Mouse (Mus musculus) layer of hippocampus, postnatal 14 days (tissue): ENCODE results near the gene Krt80. TPM values are rescaled to one million over a fixed set of nuclear protein-coding genes. Genes with fewer than 3 reads are reported as not detected.
A peak's percentile ranks its signal among the peaks of the same experiment; 100 is the strongest.

Experiments used
- DNase-seq, 2 experiments: peaks; one replicate each; pipeline ENCODE4 v3.0.0; 2021 to 2022; ENCODE audit warnings: low spot score in 2 of 2, mixed read lengths in 1 of 2
- total RNA-seq, 2 experiments: library from RNA; stranded (reverse); gene quantifications; 2 replicates each; pipeline ENCODE4 v1.2.3; 2021

The Krt80 gene
- total RNA-seq, 2 experiments from 2014 or later, result 0.10 TPM; not detected in 1

GRCm38 (mm10) chr15:101318889-101319765 lies 50.8 kb downstream of the Krt80 start:
- no peak for DNase-seq

GRCm38 (mm10) chr15:101317814-101318500 lies 52.0 kb downstream of the Krt80 start:
- no peak for DNase-seq

DNA sequence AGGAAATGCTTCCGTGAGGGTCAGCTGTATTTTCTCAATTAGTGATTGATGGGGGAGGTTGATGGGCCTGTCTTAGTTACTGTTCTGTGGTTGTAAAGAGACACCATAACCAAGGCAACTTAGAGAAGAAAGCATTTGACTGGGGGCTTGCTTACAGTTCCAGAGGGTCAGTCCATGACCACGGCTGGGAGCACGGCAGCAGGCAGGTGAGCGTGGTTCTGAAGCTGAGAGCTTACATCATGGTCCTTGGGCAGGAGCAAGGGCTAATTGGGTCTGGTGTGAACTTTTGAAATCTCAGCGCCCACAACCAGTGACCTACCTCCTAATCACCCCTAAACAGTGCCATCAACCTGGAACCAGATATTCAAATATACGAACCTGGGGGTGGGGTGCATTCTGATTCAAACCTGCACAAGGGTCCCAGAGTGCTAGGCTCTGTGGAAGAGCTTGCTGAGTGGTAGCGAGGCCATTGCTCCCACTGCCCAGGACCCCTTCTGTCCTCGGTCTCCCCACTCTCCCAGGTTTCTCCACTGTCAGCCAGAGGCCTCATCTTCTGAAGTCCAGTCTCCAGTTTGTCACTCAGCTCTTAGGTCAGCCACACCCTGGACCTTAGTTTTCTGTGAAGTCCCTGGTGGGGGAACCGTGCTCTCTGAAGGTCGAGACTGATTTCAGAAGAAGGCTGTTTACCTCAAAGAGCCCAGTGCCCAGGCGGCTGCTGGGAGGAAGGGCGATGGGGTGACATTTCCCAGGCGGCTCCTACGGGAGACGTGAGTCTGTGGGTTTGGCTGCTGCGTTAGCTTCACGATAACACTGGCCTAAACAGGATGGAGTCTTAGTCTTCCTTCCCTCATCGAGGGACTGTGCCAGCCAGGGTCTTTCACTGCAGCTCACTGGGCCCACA lies 52.8 kb downstream of the Krt80 start:
- no peak for DNase-seq

DNA sequence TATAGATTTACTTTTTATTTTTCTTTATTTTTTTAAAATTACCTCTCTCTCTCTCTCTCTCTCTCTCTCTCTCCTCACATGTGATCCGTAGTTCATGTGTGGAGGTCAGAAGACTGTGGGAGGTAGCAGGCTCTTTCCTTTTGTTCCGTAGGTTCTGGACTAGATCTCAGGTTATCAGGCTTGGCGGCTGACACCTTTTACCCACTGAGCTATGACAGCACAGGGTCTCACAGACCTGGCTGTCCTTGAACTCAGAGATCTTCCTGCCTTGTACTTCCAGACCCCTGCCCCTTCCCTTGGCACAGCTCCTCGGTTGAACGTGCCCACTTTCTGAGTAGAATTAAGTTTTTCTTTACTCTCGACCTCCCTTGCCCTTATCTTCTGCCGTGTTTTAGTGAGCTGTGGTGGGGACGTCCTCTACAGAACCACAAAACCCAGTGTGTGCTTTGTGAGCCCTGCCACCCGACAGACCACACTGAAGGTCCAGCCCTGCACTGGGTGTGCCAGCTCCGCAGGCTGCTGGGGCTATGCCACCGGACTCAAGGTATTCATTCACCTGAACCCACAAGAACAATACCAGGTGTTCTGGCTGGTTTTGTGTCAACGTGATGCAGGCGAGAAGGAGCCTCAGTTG lies 53.6 kb downstream of the Krt80 start:
- no peak for DNase-seq

DNA sequence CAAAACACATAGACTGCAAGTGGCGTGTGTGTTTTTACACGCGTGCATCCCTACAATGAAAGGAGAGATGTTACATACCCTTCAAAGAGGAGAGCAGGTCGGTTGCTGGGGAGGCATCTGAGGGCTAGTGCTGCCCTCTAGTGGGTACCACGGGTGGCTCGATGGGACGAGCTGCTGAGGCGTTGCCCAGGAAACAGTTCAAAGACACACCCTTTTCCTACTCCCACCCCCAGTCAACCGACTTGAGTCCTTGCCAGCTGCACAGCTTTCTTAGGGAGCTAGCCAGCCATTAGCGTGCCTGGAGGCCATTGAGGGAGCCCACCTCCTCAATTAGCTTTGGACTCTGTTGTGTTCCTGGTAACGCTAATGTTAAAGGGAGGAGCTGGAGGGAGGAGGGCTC lies 54.1 kb downstream of the Krt80 start:
- peak; percentile 94 for DNase-seq

GRCm38 (mm10) chr15:101315378-101315777 lies 54.6 kb downstream of the Krt80 start:
- no peak for DNase-seq

GRCm38 (mm10) chr15:101312006-101312405 lies 58.0 kb downstream of the Krt80 start:
- no peak for DNase-seq

GRCm38 (mm10) chr15:101311087-101311770 lies 58.7 kb downstream of the Krt80 start:
- DNase-seq, result peak in 1 of 2 experiments; percentile 57

DNA sequence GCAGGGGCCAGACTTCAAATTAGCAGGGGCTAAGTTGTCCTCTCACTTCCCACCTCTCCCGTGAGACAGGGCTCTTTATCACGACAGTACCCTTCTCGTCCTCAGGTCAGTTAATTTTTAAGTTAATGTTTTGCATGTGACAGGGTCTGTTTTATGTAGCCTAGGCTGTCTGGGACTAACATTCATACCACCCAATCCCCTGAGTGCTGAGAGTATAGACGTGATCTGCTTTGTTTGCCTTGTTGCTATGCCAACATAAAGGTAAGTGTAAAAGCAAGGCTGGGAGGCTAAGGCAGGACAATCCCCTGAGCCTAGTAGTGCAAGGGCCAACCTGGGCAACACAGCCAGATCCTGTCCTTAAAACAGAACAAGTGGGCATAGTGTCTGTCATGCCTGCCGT lies 60.5 kb downstream of the Krt80 start:
- DNase-seq, result no peak

DNA sequence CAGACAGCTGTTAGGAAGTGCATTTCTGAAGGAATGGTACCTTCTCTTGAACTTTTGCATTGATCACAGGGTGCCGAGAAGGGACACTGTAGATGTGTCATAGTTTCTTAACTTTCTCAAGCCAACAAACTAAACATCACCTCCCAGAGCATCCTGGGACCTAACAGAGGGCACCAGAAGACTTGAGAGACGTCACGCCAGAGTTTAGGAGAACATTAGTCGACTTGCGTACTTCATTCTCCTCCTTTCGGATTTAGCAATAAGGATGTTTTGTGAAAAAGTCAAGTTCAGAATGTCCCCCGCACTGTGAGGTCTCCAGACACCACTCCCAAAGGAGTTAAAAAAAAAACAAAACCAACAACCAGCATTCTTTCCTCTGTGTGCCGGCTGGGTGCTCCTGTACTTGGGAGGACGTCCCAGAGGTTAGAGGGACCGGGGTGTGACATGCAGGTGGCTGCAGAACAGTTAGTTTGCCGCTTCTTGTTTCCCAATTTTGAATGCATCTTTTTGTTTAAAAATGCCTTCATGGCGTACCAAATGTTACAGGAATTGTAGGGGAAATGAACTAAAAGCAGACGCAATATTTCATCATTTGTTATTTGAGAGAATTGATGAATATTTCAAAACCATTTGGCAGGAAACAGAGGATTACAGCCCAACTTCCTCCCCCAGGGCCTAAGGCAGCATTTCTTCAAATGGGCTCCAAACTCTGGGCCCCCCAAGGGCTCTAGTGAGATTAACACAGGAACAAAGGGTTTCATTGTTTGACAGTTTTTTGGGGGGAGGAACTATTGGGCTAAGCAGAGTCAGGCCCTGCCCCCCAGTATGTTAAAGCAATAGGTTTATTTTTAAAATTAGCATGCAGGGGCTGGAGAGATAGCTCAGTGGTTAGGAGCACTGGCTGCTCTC lies 61.3 kb downstream of the Krt80 start:
- DNase-seq, result no peak

- no peak for DNase-seq
Observed at GRCm38 (mm10) chr15:101306459-101306858, 63.5 kb downstream of the Krt80 start.

- DNase-seq, result no peak
Observed at GRCm38 (mm10) chr15:101303830-101304229, 66.1 kb downstream of the Krt80 start.

- DNase-seq, result no peak
Observed at GRCm38 (mm10) chr15:101302201-101302600, 67.8 kb downstream of the Krt80 start.

GRCm38 (mm10) chr15:101300128-101300527 lies 69.8 kb downstream of the Krt80 start:
- no peak for DNase-seq

GRCm38 (mm10) chr15:101299480-101299960 lies 70.4 kb downstream of the Krt80 start:
- no peak for DNase-seq

GRCm38 (mm10) chr15:101298550-101298949 lies 71.4 kb downstream of the Krt80 start:
- no peak for DNase-seq

- no peak for DNase-seq
Observed at GRCm38 (mm10) chr15:101297988-101298387, 72.0 kb downstream of the Krt80 start.
